Mouse (Mus musculus) ES-Bruce4 (cell line): ENCODE measurements around the gene Ccdc110.

ENCODE experiments used
- CTCF ChIP-seq: IDR thresholded peaks from one replicate; pipeline ENCODE4 v1.8.1; 2011; ENCODE audit warnings: low read depth, low read length
- POLR2A ChIP-seq: IDR thresholded peaks from one replicate; pipeline ENCODE4 v1.8.1; 2011; ENCODE audit warnings: low read length; ENCODE audit not compliant: insufficient read depth

DNA sequence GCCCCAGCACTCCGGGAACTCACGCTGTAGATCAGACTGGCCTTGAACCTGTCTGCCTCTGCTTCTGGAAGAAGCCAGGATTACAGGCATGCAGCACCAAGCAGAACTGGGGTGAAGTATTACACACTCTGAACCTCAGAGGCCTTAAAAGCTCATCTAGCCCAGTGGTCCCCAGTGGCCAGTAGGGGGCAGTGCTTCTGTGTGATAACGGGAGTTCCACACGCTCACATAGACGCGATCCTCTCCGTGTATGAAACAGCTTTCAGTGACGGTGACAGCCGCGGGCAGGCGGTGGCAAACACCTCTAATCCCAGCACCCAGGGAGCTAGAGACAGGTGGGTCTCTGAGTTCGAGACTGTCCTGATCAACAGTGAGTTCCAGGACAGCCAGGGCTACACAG, 36.5 kb downstream of the Ccdc110 start:
- TF ChIP-seq CTCF (peak; percentile 54), POLR2A (no peak)
